13 mouse cellular contexts compared by ENCODE assay signal in the genomic region with DNA sequence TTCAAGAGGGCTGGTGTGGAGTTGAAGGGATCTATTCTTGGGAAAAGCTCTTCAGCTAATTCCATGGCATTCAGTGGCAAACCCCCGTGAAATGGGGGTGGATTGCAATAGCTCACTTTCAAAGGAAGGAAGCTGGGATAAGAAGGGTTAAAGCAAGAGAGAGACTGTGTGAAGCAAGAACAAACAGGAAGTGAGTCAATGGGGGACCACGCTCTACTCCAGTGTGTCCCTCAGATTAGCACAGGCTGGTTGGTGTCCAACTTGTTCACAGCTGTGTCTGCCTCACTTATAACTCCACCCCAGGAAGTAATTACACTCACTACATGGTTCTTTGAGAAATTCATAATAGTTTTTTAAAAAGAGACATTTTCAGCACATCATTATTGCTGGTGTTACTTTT. TPM values are rescaled to one million over a fixed set of nuclear protein-coding genes. Genes with fewer than 3 reads are reported as not detected.
A peak's percentile ranks its signal among the peaks of the same experiment; 100 is the strongest.
DNase-seq lines count a peak whose midpoint lies in the region; ATAC-seq lines count a peak whose summit lies in the region.
"Had no signal": no experiment of that assay in that cellular context is flagged by ENCODE, and none has a peak within 500 bp of the region (broad histone marks: within the 10 kb centered on the region; RNA-seq: fewer than 3 reads in every experiment).

No protein-coding gene starts in this region.

- no peaks in the 10 kb centered on the region for H3K9me3 ChIP-seq in lung, embryonic 16.5 days (ENCODE audit: control insufficient read depth, low read length)
- peaks cover 21% of the 10 kb centered on the region for H3K9me3 ChIP-seq in liver, embryonic 13.5 days (replicated peaks)
- no peaks in the 10 kb centered on the region for H3K9me3 ChIP-seq in midbrain, embryonic 14.5 days (ENCODE audit: control insufficient read depth, low read length)
- H3K9me3 ChIP-seq: hindbrain, embryonic 12.5 days; limb, embryonic 13.5 days; neural tube, embryonic 12.5 days had no signal

- H3K4me1 ChIP-seq in lung, embryonic 16.5 days (replicated peaks; ENCODE audit: control insufficient read depth, insufficient read depth, low read length): peaks cover 5% of the 10 kb centered on the region
- peaks cover 80% of the 10 kb centered on the region for H3K4me1 ChIP-seq in liver, embryonic 13.5 days (replicated peaks)
- no peaks in the 10 kb centered on the region for H3K4me1 ChIP-seq in midbrain, embryonic 14.5 days (ENCODE audit: control insufficient read depth, insufficient read depth, low read length)
- H3K4me1 ChIP-seq: hindbrain, embryonic 12.5 days; limb, embryonic 13.5 days; neural tube, embryonic 12.5 days had no signal

- H3K36me3 ChIP-seq in lung, embryonic 16.5 days (ENCODE audit: control insufficient read depth, insufficient read depth, low read length): no peaks in the 10 kb centered on the region
- 0 out of 2 replicates have a peak, but pooled peaks cover 7% of the 10 kb centered on the region for H3K36me3 ChIP-seq in liver, embryonic 13.5 days
- H3K36me3 ChIP-seq in midbrain, embryonic 14.5 days (ENCODE audit: control insufficient read depth, insufficient read depth, low read length): no peaks in the 10 kb centered on the region
- H3K36me3 ChIP-seq: hindbrain, embryonic 12.5 days; limb, embryonic 13.5 days; neural tube, embryonic 12.5 days had no signal

- no peak overlapping the region for H3K4me3 ChIP-seq in lung, embryonic 16.5 days (ENCODE audit: low read length)
- no peak overlapping the region for H3K4me3 ChIP-seq in liver, embryonic 13.5 days (replicated peaks)
- no peak overlapping the region for H3K4me3 ChIP-seq in midbrain, embryonic 14.5 days (replicated peaks; ENCODE audit: low read depth, low read length)
- H3K4me3 ChIP-seq: hindbrain, embryonic 12.5 days; limb, embryonic 13.5 days; neural tube, embryonic 12.5 days had no signal

- H3K27me3 ChIP-seq in lung, embryonic 16.5 days (ENCODE audit: control insufficient read depth, insufficient read depth, low read depth, low read length): no peaks in the 10 kb centered on the region
- no peaks in the 10 kb centered on the region for H3K27me3 ChIP-seq in liver, embryonic 13.5 days
- no peaks in the 10 kb centered on the region for H3K27me3 ChIP-seq in midbrain, embryonic 14.5 days (ENCODE audit: control insufficient read depth, insufficient read depth, low read length)
- H3K27me3 ChIP-seq: hindbrain, embryonic 12.5 days; limb, embryonic 13.5 days; neural tube, embryonic 12.5 days had no signal

- ATAC-seq in lung, embryonic 16.5 days (ENCODE audit: low read depth): peak; percentile 83
- ATAC-seq in common myeloid progenitor, adult 5-6 weeks (replicated peaks; ENCODE audit: low read depth, poor library complexity, severe bottlenecking): peak; percentile 78
- no peak for ATAC-seq in liver, embryonic 13.5 days (ENCODE audit: low read depth)
- no peak for ATAC-seq in midbrain, embryonic 14.5 days (ENCODE audit: low FRiP score, low TSS enrichment)
- ATAC-seq: forebrain, embryonic 14.5 days had no signal

- no peak overlapping the region for H3K4me2 ChIP-seq in lung, embryonic 16.5 days (ENCODE audit: low read depth, low read length)
- H3K4me2 ChIP-seq in liver, embryonic 13.5 days: no peak overlapping the region
- no peak overlapping the region for H3K4me2 ChIP-seq in midbrain, embryonic 14.5 days (ENCODE audit: low read length)
- H3K4me2 ChIP-seq: hindbrain, embryonic 12.5 days; limb, embryonic 13.5 days; neural tube, embryonic 12.5 days had no signal

- DNase-seq in lung, postnatal 25 days (ENCODE audit: low spot score): no peak
- no peak for DNase-seq in liver, embryonic 13.5 days
- DNase-seq in thymus, postnatal 25 days: peak; percentile 27
- no peak for DNase-seq in midbrain, embryonic 14.5 days
- no peak for DNase-seq in frontal cortex, postnatal 36 days (ENCODE audit: low spot score in 2 of 2)
- DNase-seq: kidney, postnatal 36 days; right cerebral cortex, postnatal 4 days had no signal

- H3K9ac ChIP-seq in lung, embryonic 16.5 days (ENCODE audit: low read length): no peak overlapping the region
- H3K9ac ChIP-seq in liver, embryonic 13.5 days: no peak overlapping the region
- no peak overlapping the region for H3K9ac ChIP-seq in midbrain, embryonic 14.5 days (replicated peaks; ENCODE audit: low read length)
- H3K9ac ChIP-seq: hindbrain, embryonic 12.5 days; limb, embryonic 13.5 days; neural tube, embryonic 12.5 days had no signal

- 18% methylated on average over 2 of the region's 2 CpGs for WGBS in lung, embryonic 16.5 days
- 17% methylated on average over 2 of the region's 2 CpGs for WGBS in liver, embryonic 13.5 days (ENCODE audit: insufficient replicate concordance)
- WGBS in midbrain, embryonic 14.5 days: 47% methylated on average over 2 of the region's 2 CpGs

- H3K27ac ChIP-seq in lung, embryonic 16.5 days (ENCODE audit: low read length): no peak overlapping the region
- peak overlapping the region; percentile 69 for H3K27ac ChIP-seq in liver, embryonic 13.5 days
- no peak overlapping the region for H3K27ac ChIP-seq in midbrain, embryonic 14.5 days (replicated peaks; ENCODE audit: low read depth, low read length)
- H3K27ac ChIP-seq: hindbrain, embryonic 12.5 days; limb, embryonic 13.5 days; neural tube, embryonic 12.5 days had no signal

RNA-seq across cellular contexts. Expression of a gene that starts 19.8 kb away (rescaled TPM):
- 0.08 TPM in 1 of 2 replicates, not detected in the other for polyA plus RNA-seq in lung, embryonic 16.5 days (2015; fragmentation: Nextera tagmentation; extraction: Ambion mirVana)
- total RNA-seq in common myeloid progenitor, adult 5-6 weeks (2017): 0.09 TPM in 1 of 2 replicates, not detected in the other
- polyA plus RNA-seq in liver, embryonic 13.5 days (2015; fragmentation: Nextera tagmentation; extraction: Ambion mirVana): not detected in 2 replicates
- polyA plus RNA-seq in midbrain, embryonic 14.5 days (2014; fragmentation: Nextera tagmentation; extraction: Ambion mirVana): 7.6 and 10.3 TPM in 2 replicates

Comparison
In these comparisons a context has a peak if more than half of its experiments do, and no peak if none do; other contexts are left out.
1. ATAC-seq: peak in lung, embryonic 16.5 days (single experiment) and common myeloid progenitor, adult 5-6 weeks (single experiment); none in liver, embryonic 13.5 days (single experiment) and midbrain, embryonic 14.5 days (single experiment).